Mouse (Mus musculus) retina, postnatal 7 days (tissue): ENCODE results near the gene Hlcs.
A peak's percentile ranks its signal among the peaks of the same experiment; 100 is the strongest.

Source experiments
- DNase-seq: peaks from one replicate; pipeline ENCODE4 v3.0.0-alpha.2; 2012; ENCODE audit warnings: low read depth, low spot score

Gene Hlcs

DNA sequence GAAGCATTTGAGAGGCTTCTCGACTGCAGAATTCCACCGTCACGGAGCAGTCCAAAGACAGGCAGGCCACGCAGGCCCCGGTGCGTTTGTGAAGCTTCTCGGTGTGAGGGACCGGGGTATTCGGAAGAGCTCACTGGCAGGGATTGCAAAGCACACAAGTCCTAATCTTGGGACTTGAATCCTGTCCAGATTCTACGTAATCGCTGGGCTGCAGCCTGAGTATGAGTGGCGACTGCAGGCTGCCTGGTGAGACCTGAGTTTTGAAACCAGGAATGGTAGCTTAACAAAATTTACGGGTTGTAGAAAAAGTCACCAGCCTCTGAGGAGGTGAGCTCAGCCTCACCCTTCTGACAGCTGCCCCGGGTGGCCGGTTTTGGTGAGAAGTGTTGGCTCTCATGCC, 64.7 kb downstream of the Hlcs start:
- peak; percentile 27 for DNase-seq

DNA sequence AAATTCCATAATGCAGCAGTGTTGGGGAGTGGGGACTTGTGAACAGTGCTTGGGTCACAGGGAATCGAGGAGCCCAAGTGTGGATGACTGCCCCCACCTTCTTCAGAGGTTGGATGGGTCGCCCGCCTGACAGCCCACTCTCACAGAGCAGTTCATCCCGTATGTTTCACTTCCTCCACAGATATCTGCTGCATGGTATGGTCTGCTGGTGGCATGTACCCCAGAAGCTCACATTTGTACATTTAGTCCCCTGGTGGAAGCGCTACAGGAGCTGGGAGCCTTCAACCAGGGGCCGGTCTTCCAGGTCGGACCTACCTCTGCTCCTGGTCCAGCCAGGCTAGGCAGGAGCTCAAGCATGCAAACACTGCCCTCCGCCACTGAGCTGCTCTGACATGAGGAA, 66.4 kb downstream of the Hlcs start:
- DNase-seq: no peak

GRCm38 (mm10) chr16:94246058-94246784, 67.2 kb downstream of the Hlcs start:
- DNase-seq: no peak

DNA sequence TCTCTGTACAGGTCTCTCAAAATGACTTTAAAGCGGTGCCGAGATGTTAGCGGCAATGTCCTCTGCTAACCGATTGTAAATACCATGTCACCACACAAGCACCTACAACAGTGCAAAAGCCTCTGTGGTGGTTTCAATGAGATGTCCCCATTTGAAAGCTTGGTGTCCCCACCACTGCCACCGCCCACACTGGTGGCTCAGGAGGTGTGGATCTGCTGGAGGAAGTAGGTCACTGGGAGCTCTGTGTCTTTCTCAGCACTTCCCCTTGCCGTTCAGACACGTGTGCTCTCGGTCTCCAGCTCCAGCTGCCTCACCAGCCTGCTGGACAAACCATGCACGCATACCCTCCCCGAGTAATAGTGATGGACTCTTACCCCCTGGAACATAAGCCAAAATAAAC, 72.2 kb downstream of the Hlcs start:
- DNase-seq: no peak

GRCm38 (mm10) chr16:94240190-94240589, 73.2 kb downstream of the Hlcs start:
- DNase-seq: no peak

- DNase-seq: no peak
These were observed 73.8 kb downstream of the Hlcs start for GRCm38 (mm10) chr16:94239567-94239966.

GRCm38 (mm10) chr16:94239146-94239545, 74.2 kb downstream of the Hlcs start:
- DNase-seq: no peak

GRCm38 (mm10) chr16:94237130-94237484, 76.3 kb downstream of the Hlcs start:
- no peak for DNase-seq

- DNase-seq: no peak
These were observed 76.9 kb downstream of the Hlcs start for GRCm38 (mm10) chr16:94236226-94237129.

DNA sequence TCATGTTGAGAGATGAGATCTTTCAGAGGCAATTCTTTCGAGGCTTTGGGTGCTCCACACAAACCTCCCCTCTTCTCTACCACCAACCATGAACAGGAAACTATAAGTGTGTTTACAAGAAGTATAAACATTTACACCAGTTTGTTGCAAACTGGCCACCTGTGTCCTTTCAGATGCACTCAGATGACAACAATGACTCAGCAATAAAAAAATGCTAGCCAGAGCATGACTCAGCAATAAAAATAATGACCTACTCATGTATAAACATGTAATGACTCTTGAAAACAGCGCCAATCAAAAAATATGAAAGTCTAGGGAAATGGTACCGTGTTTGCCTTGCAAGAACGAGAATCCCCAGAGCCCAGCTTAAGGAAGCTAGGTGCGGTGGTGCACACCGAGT, 77.7 kb downstream of the Hlcs start:
- DNase-seq: no peak

GRCm38 (mm10) chr16:94234202-94234601, 79.2 kb downstream of the Hlcs start:
- DNase-seq: no peak

- no peak for DNase-seq
These were observed 82.3 kb downstream of the Hlcs start for GRCm38 (mm10) chr16:94230909-94231575.

- DNase-seq: no peak
These were observed 82.9 kb downstream of the Hlcs start for GRCm38 (mm10) chr16:94230499-94230898.

- no peak for DNase-seq
These were observed 83.5 kb downstream of the Hlcs start for GRCm38 (mm10) chr16:94229890-94230289.

GRCm38 (mm10) chr16:94228858-94229555, 84.4 kb downstream of the Hlcs start:
- DNase-seq: no peak

DNA sequence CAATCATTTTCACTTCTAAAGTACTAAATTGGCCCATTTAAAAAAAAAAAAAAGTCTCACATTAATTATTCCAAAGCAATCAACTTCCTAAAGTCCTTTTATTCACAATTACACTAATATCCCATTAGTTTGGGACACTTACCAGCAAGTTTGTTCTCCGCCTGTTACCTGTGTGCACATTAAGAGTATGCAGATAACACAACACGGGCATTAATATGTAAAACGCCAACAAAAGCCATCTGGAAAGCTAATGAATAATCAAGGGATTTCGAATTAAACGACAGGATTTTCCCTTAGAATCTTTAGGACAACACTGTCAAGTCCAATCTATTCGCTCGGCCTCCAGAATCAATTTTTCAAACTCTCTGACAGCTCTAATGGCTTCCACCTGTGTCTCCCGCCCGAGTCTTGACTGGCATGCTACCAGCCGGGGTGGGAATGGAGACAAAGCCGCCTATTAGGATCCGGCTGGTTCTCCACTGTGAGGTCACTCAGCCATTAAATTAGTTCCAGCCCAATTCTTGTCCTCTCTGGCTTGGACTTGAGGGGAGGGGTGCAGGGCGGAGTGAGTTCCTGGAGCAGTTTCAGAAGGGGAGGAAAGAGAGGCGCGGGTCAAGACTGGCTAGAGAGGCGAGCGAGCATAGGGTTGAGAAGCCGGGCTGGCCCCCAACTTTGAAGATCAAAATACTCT, 85.9 kb downstream of the Hlcs start:
- peak; percentile 42 for DNase-seq

DNA sequence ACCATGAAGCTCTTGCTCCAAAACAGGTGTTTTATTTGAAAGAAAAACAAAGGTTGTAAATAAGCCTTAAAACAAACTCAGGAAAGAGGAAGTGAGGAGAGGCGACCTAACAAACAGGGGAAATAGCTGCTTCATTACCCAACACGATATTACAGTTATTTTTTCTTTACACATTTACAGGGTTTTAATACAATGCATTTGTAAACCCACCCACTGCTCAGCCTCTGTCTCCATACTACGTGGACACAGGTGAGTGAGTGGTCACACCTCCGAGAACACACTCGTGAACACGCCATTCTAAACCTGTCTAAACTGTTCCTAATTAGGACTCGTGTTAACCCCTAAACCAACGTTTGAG, 90.0 kb downstream of the Hlcs start:
- DNase-seq: no peak

DNA sequence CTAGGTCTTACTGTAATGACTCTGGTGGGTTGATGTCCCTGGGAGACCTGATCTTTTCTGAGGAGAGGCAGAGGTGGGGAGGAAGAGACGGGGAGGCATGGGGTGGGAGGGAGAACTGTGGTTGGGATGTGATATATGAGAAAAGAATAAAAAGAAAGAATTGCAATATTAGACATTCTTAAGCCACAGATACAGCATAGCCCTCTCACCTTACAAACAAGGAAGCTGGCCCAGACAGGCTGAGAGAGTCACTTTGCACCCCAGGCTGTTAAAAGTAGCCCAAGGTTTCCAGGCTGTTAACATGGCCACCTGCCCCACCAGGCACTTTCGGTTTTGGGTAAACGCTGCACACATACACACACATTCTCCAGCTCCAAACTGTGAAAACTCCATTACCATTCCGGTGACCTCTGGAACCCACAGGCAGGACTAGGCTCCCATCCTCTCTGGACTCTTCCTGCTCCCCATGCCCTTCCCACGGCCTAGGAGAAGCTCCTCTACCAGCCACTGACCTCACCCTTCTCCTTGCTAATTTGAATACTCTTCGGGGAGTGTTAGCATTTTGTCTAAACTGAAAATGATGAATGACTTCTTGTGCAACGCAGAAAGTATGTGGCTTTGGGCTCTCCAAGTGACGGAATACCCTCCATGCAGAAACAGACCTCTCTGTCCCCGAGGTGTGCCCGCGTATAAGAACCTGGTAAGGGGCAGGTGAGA, 90.6 kb downstream of the Hlcs start:
- no peak for DNase-seq

GRCm38 (mm10) chr16:94210689-94211357, 102.5 kb downstream of the Hlcs start:
- DNase-seq: no peak

DNA sequence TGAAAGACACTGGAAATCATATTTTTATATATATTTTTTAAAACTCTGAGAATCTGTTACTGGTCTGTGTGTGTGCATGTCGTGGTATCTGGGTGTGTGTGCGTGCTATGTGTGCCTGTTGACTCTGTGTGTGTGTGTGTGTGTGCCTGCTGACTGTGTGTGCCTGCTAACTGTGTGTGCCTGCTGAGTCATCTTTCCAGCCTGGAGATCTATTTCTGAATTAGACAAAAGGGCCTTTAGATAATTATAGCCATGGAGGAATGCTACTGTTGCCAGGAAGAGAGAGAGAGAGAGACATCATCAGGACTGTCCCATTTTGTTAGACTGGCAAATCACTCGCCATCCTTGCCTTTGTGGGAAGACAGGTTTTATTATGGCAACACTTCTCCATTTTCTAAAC, 103.7 kb downstream of the Hlcs start:
- DNase-seq: no peak
